In the genomic region with DNA sequence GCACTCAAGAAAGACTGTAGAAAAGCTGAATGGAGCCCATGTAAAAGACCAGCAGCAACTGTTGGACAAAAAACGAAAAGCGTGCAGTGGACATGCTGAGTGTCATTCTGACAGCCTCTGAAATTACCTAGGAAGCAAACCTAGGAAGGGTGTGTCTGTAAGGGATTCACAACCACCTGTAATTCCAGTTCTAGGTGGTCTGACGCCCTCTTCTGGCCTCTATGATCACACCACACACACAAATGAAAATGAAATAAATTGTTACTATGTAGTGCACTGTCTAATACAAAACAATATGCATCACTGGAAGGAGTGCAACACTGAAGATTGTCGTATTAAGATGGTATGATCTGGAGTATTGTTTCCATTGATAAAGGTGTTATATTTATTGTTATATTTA, we compare ENCODE assay signal across 21 mouse cellular contexts. TPM values are rescaled to one million over a fixed set of nuclear protein-coding genes. Genes with fewer than 3 reads are reported as not detected.
DNase-seq lines count a peak whose midpoint lies in the region; ATAC-seq and TF ChIP-seq lines count a peak whose summit lies in the region.
"Had no signal": no experiment of that assay in that cellular context is flagged by ENCODE, and none has a peak within 500 bp of the region (broad histone marks: within the 10 kb centered on the region; RNA-seq: fewer than 3 reads in every experiment).

No protein-coding gene starts in this region.

- no peak overlapping the region for H3K4me3 ChIP-seq in cerebellum, adult 2 months (replicated peaks; ENCODE audit: insufficient read depth, low read depth, low read length)
- H3K4me3 ChIP-seq in kidney, postnatal 0 days (replicated peaks; ENCODE audit: low read depth, low read length) = no peak overlapping the region
- no peak overlapping the region for H3K4me3 ChIP-seq in lung, postnatal 0 days (ENCODE audit: low read depth, low read length)
- no peak overlapping the region for H3K4me3 ChIP-seq in neural tube, embryonic 15.5 days (replicated peaks)
- H3K4me3 ChIP-seq: embryonic facial prominence, embryonic 12.5 days; forebrain, embryonic 15.5 days; heart, adult 2 months; heart, embryonic 15.5 days; hindbrain, embryonic 13.5 days had no signal

- no peak overlapping the region for H3K4me2 ChIP-seq in kidney, postnatal 0 days (ENCODE audit: low read length)
- no peak overlapping the region for H3K4me2 ChIP-seq in lung, postnatal 0 days (replicated peaks; ENCODE audit: low read depth, low read length)
- no peak overlapping the region for H3K4me2 ChIP-seq in neural tube, embryonic 15.5 days
- H3K4me2 ChIP-seq: embryonic facial prominence, embryonic 12.5 days; forebrain, embryonic 15.5 days; heart, embryonic 11.5 days; heart, embryonic 15.5 days; hindbrain, embryonic 13.5 days had no signal

- no peak for TF ChIP-seq EP300 in lung, postnatal 0 days (IDR thresholded peaks at IDR 0.05)

- H3K27me3 ChIP-seq in cerebellum, adult 2 months (ENCODE audit: control insufficient read depth, insufficient read depth, low read length) = no peaks in the 10 kb centered on the region
- H3K27me3 ChIP-seq in kidney, postnatal 0 days (ENCODE audit: insufficient read depth, low read length) = no peaks in the 10 kb centered on the region
- no peaks in the 10 kb centered on the region for H3K27me3 ChIP-seq in lung, postnatal 0 days (replicated peaks; ENCODE audit: insufficient read depth, low read length)
- no peaks in the 10 kb centered on the region for H3K27me3 ChIP-seq in neural tube, embryonic 15.5 days (replicated peaks)
- H3K27me3 ChIP-seq: embryonic facial prominence, embryonic 12.5 days; forebrain, embryonic 15.5 days; heart, embryonic 15.5 days; hindbrain, embryonic 13.5 days had no signal

- no peaks in the 10 kb centered on the region for H3K9me3 ChIP-seq in kidney, postnatal 0 days (replicated peaks; ENCODE audit: low read length)
- H3K9me3 ChIP-seq in lung, postnatal 0 days (ENCODE audit: low read length) = no peaks in the 10 kb centered on the region
- H3K9me3 ChIP-seq in neural tube, embryonic 15.5 days (replicated peaks) = no peaks in the 10 kb centered on the region
- H3K9me3 ChIP-seq: forebrain, embryonic 15.5 days; heart, embryonic 15.5 days; hindbrain, embryonic 13.5 days had no signal

- 69% methylated on average over 4 of the region's 4 CpGs for WGBS in cerebellum, adult 2 months
- WGBS in kidney, postnatal 0 days = 74% methylated on average over 4 of the region's 4 CpGs
- WGBS in lung, postnatal 0 days = 66% methylated on average over 4 of the region's 4 CpGs
- 76% methylated on average over 4 of the region's 4 CpGs for WGBS in neural tube, embryonic 15.5 days

- H3K36me3 ChIP-seq in kidney, postnatal 0 days (ENCODE audit: insufficient read depth, low read length) = no peaks in the 10 kb centered on the region
- H3K36me3 ChIP-seq in lung, postnatal 0 days (ENCODE audit: insufficient read depth, low read length) = no peaks in the 10 kb centered on the region
- no peaks in the 10 kb centered on the region for H3K36me3 ChIP-seq in neural tube, embryonic 15.5 days
- H3K36me3 ChIP-seq: embryonic facial prominence, embryonic 12.5 days; forebrain, embryonic 15.5 days; heart, embryonic 15.5 days; hindbrain, embryonic 13.5 days had no signal

- 0 out of 2 replicates have a peak, but pooled peaks have one; percentile 1 for TF ChIP-seq CTCF in cerebellum, adult 2 months (IDR thresholded peaks at IDR 0.05; ENCODE audit: borderline replicate concordance, insufficient read depth, low read depth, low read length)
- TF ChIP-seq CTCF in kidney, postnatal 0 days (IDR thresholded peaks at IDR 0.05; ENCODE audit: low read depth) = peak; percentile 38; the same call in 1 of the 2 replicates
- peak; percentile 42 for TF ChIP-seq CTCF in lung, postnatal 0 days (IDR thresholded peaks at IDR 0.05)

- H3K4me1 ChIP-seq in cerebellum, adult 2 months (ENCODE audit: control insufficient read depth, insufficient read depth, low read length) = no peaks in the 10 kb centered on the region
- no peaks in the 10 kb centered on the region for H3K4me1 ChIP-seq in kidney, postnatal 0 days (replicated peaks; ENCODE audit: insufficient read depth, low read length)
- H3K4me1 ChIP-seq in lung, postnatal 0 days (ENCODE audit: insufficient read depth, low read depth, low read length) = no peaks in the 10 kb centered on the region
- H3K4me1 ChIP-seq in neural tube, embryonic 15.5 days = no peaks in the 10 kb centered on the region
- H3K4me1 ChIP-seq: embryonic facial prominence, embryonic 12.5 days; forebrain, embryonic 15.5 days; hindbrain, embryonic 13.5 days had no signal

- H3K9ac ChIP-seq in kidney, postnatal 0 days (ENCODE audit: low read depth, low read length) = no peak overlapping the region
- no peak overlapping the region for H3K9ac ChIP-seq in lung, postnatal 0 days (replicated peaks; ENCODE audit: low read depth)
- H3K9ac ChIP-seq in neural tube, embryonic 15.5 days (replicated peaks) = no peak overlapping the region
- H3K9ac ChIP-seq: embryonic facial prominence, embryonic 12.5 days; forebrain, embryonic 15.5 days; heart, embryonic 15.5 days; hindbrain, embryonic 13.5 days had no signal

- no peak for TF ChIP-seq POLR2A in cerebellum, adult 2 months (IDR thresholded peaks at IDR 0.05; ENCODE audit: borderline replicate concordance, insufficient read depth, low read length)

- H3K27ac ChIP-seq in cerebellum, adult 2 months (ENCODE audit: insufficient read depth, low read length) = no peak overlapping the region
- H3K27ac ChIP-seq in kidney, postnatal 0 days = no peak overlapping the region
- no peak overlapping the region for H3K27ac ChIP-seq in lung, postnatal 0 days (ENCODE audit: low read length)
- H3K27ac ChIP-seq in neural tube, embryonic 15.5 days (replicated peaks) = no peak overlapping the region
- H3K27ac ChIP-seq: embryonic facial prominence, embryonic 12.5 days; forebrain, embryonic 15.5 days; heart, adult 2 months; heart, embryonic 15.5 days; hindbrain, embryonic 13.5 days had no signal

- DNase-seq in cerebellum, adult 2 months = no peak
- DNase-seq in cerebellum, postnatal 36 days = no peak
- DNase-seq in kidney, postnatal 0 days (ENCODE audit: low spot score) = no peak
- DNase-seq in kidney, adult 18-20 months = no peak
- no peak for DNase-seq in lung, postnatal 0 days (ENCODE audit: low spot score)
- DNase-seq in lung, postnatal 25 days (ENCODE audit: low spot score) = no peak
- DNase-seq: adrenal gland, adult 8-10 months; adrenal gland, postnatal 36 days; B cell, adult 2 months; cerebellum, adult 8-10 months; cerebellum, postnatal 14 days; gastrocnemius, postnatal 36 days; heart, adult 2 months; heart, postnatal 14 days had no signal

- no peak for ATAC-seq in kidney, postnatal 0 days (replicated peaks; ENCODE audit: low FRiP score, low read depth)
- ATAC-seq in lung, postnatal 0 days = no peak
- no peak for ATAC-seq in neural tube, embryonic 15.5 days (ENCODE audit: low FRiP score)
- ATAC-seq: CD4-positive, CD25-positive, alpha-beta regulatory T cell, adult 4 months; forebrain, embryonic 15.5 days had no signal

RNA-seq across cellular contexts. Expression of a gene that starts 8.1 kb away (rescaled TPM):
- 15.9 TPM in 2 replicates for polyA plus RNA-seq in cerebellum, adult 2 months (2012; rRNA removed)
- polyA plus RNA-seq in kidney, postnatal 0 days (2015; fragmentation: Nextera tagmentation; extraction: Ambion mirVana) = 3.4 and 3.5 TPM in 2 replicates
- 1.2 and 1.3 TPM in 2 replicates for polyA plus RNA-seq in lung, postnatal 0 days (2015; fragmentation: Nextera tagmentation; extraction: Ambion mirVana)
- polyA plus RNA-seq in neural tube, embryonic 15.5 days (2015; fragmentation: Nextera tagmentation; extraction: Ambion mirVana) = 11.3 and 12.6 TPM in 2 replicates

RNA-seq across cellular contexts. Expression of a gene that starts 37.2 kb away (rescaled TPM):
- polyA plus RNA-seq in cerebellum, adult 2 months (2012; rRNA removed) = 2.9 and 3.1 TPM in 2 replicates
- polyA plus RNA-seq in kidney, postnatal 0 days (2015; fragmentation: Nextera tagmentation; extraction: Ambion mirVana) = 4.9 and 5.3 TPM in 2 replicates
- polyA plus RNA-seq in lung, postnatal 0 days (2015; fragmentation: Nextera tagmentation; extraction: Ambion mirVana) = 2.1 and 2.6 TPM in 2 replicates
- polyA plus RNA-seq in neural tube, embryonic 15.5 days (2015; fragmentation: Nextera tagmentation; extraction: Ambion mirVana) = 6.1 and 7.1 TPM in 2 replicates
